Mouse (Mus musculus) stomach, embryonic 15.5 days (tissue): Measurements from ENCODE around the gene Snap91. TPM values are rescaled to one million over a fixed set of nuclear protein-coding genes. Genes with fewer than 3 reads are reported as not detected.

Experiments used
- ATAC-seq: fragments of 200-750 bp; cut with Nextera tagmentation; 2 replicates; pipeline ENCODE4 v1.8.0; 2017; ENCODE audit warnings: low read depth, moderate number of reproducible peaks, moderate TSS enrichment; ENCODE audit not compliant: insufficient read depth, low FRiP score
- H3K27ac ChIP-seq: fragments of 300-500 bp; sonication (generic); 2 replicates; pipeline ENCODE4 v1.5.1; 2015; ENCODE audit warnings: mild to moderate bottlenecking, inconsistent platforms
- H3K27me3 ChIP-seq: fragments of 300-500 bp; sonication (generic); replicated peaks from 2 replicates; pipeline ENCODE4 v1.6.1; 2015; ENCODE audit warnings: inconsistent platforms
- H3K36me3 ChIP-seq: fragments of 300-500 bp; sonication (generic); 2 replicates; pipeline ENCODE4 v1.6.1; 2015; ENCODE audit warnings: inconsistent platforms
- H3K4me1 ChIP-seq: fragments of 300-500 bp; sonication (generic); 2 replicates; pipeline ENCODE4 v1.6.1; 2015; ENCODE audit warnings: inconsistent platforms
- H3K4me2 ChIP-seq: fragments of 300-500 bp; sonication (generic); 2 replicates; pipeline ENCODE4 v1.6.1; 2015; ENCODE audit warnings: mild to moderate bottlenecking, inconsistent platforms
- H3K4me3 ChIP-seq: fragments of 300-500 bp; sonication (generic); replicated peaks from 2 replicates; pipeline ENCODE4 v1.5.1; 2015; ENCODE audit warnings: inconsistent platforms
- H3K9ac ChIP-seq: fragments of 300-500 bp; sonication (generic); 2 replicates; pipeline ENCODE4 v1.6.1; 2015; ENCODE audit warnings: inconsistent platforms
- H3K9me3 ChIP-seq: fragments of 300-500 bp; sonication (generic); 2 replicates; pipeline ENCODE4 v1.6.1; 2016; ENCODE audit warnings: inconsistent platforms
- WGBS: fragments of 180-500 bp; shearing (Covaris S2); methylation state at CpG from one replicate; pipeline ENCODE4 v1.1.7; 2015; 5-methylcytosine and 5-hydroxymethylcytosine counted together
- polyA plus RNA-seq: library from polyadenylated mRNA; unstranded; fragments of >200 nt; fragmentation: Nextera tagmentation; extraction: Ambion mirVana; gene quantifications from 2 replicates; pipeline ENCODE4 v1.2.1, GENCODE M21; 2015

Snap91 gene
- polyA plus RNA-seq, 1 experiment from 2014 or later: 4.7 TPM

- Histone ChIP-seq H3K27ac (no peak overlapping the region), H3K9ac (no peak overlapping the region), H3K4me1 (no peaks in the 10 kb centered on the region), H3K4me2 (no peak overlapping the region), H3K27me3 (no peaks in the 10 kb centered on the region), H3K36me3 (no peaks in the 10 kb centered on the region), H3K9me3 (no peaks in the 10 kb centered on the region), H3K4me3 (no peak overlapping the region)
- WGBS: 47% methylated on average over 5 of the region's 5 CpGs
- no peak for ATAC-seq
Measured at GRCm38 (mm10) chr9:86717119-86717518, 163.3 kb downstream of the Snap91 start.

- H3K27ac ChIP-seq: no peak overlapping the region
- no peak for ATAC-seq
- H3K4me3 ChIP-seq: no peak overlapping the region
- no peaks in the 10 kb centered on the region for H3K4me1 ChIP-seq
- no peak overlapping the region for H3K4me2 ChIP-seq
- H3K9ac ChIP-seq: no peak overlapping the region
- 37% methylated on average over 2 of the region's 2 CpGs for WGBS
- no peaks in the 10 kb centered on the region for H3K27me3 ChIP-seq
- H3K9me3 ChIP-seq: no peaks in the 10 kb centered on the region
- H3K36me3 ChIP-seq: no peaks in the 10 kb centered on the region
Measured at GRCm38 (mm10) chr9:86716540-86716939, 163.9 kb downstream of the Snap91 start.

Other genes with a start within 250 kb of the Snap91 start
- gene Me1, start 184.7 kb downstream of the Snap91 start, polyA plus RNA-seq: 19.3 and 22.5 TPM in 2 replicates
- 15.8 and 17.5 TPM in 2 replicates for gene Prss35, start 137.0 kb downstream of the Snap91 start, polyA plus RNA-seq
- 0.50 and 0.70 TPM in 2 replicates for gene Ripply2, start 134.9 kb upstream of the Snap91 start, polyA plus RNA-seq
- 58.0 and 59.0 TPM in 2 replicates for gene Cyb5r4, start 141.4 kb upstream of the Snap91 start, polyA plus RNA-seq